Comparison of ENCODE assay signal across 8 mouse cellular contexts in genomic region chr10:59323100-59323487, GRCm38 (mm10). TPM values are rescaled to one million over a fixed set of nuclear protein-coding genes. Genes with fewer than 3 reads are reported as not detected.
DNase-seq lines count a peak whose midpoint lies in the region; ATAC-seq lines count a peak whose summit lies in the region.

TSS of gene P4ha1 (plus strand) at chr10:59323296.

- peak within 1 kb of the TSS; percentile 74 for H3K4me3 ChIP-seq in intestine, embryonic 14.5 days (ENCODE audit: low read depth, low read length)

- peak; percentile 99 for ATAC-seq in intestine, embryonic 14.5 days (replicated peaks; ENCODE audit: low FRiP score, low TSS enrichment, low read depth)

- peak within 1 kb of the TSS; percentile 88 for H3K4me2 ChIP-seq in intestine, embryonic 14.5 days (ENCODE audit: low read length)

- peak within 1 kb of the TSS; percentile 93 for H3K27ac ChIP-seq in intestine, embryonic 14.5 days (ENCODE audit: low read depth)

- peak within 1 kb of the TSS; percentile 77 for H3K9ac ChIP-seq in intestine, embryonic 14.5 days (ENCODE audit: low read length)

- no peaks in the 10 kb centered on the region for H3K27me3 ChIP-seq in intestine, embryonic 14.5 days (replicated peaks; ENCODE audit: control insufficient read depth, insufficient read depth, low read length)

- H3K36me3 ChIP-seq in intestine, embryonic 14.5 days (ENCODE audit: control insufficient read depth, insufficient read depth, low read length), result no peaks in the 10 kb centered on the region

- 0% methylated on average over 37 of the region's 39 CpGs for WGBS in intestine, embryonic 14.5 days

- intact Hi-C loops in left cerebral cortex, postnatal 14 days (cut with DNase I), result no loop called here

- H3K9me3 ChIP-seq in intestine, embryonic 14.5 days (ENCODE audit: control insufficient read depth, low read length), result no peaks in the 10 kb centered on the region

- H3K4me1 ChIP-seq in intestine, embryonic 14.5 days (replicated peaks; ENCODE audit: control insufficient read depth, insufficient read depth, low read length), result peaks cover 16% of the 10 kb centered on the region

- DNase-seq in adrenal gland, adult (ENCODE audit: inconsistent age in 2 of 2, low spot score in 1 of 2), result peak; percentile 100
- peak; percentile 98 for DNase-seq in embryo, embryonic 10.5 days (ENCODE audit: low spot score)
- DNase-seq in gastrocnemius, postnatal 25 days, result peak; percentile 100
- peak; percentile 99 for DNase-seq in intestine, embryonic 14.5 days (ENCODE audit: low spot score)
- DNase-seq in left cerebral cortex, postnatal 14 days (ENCODE audit: low spot score in 2 of 2), result peak; percentile 99 to 100
- DNase-seq in mesoderm, embryonic 11.5 days (ENCODE audit: low read depth, low spot score), result peak; percentile 99
- DNase-seq in right cerebral cortex, postnatal 36 days (ENCODE audit: low spot score in 2 of 2), result peak; percentile 99
- peak; percentile 98 for DNase-seq in yolk sac, embryonic 10.5 days (ENCODE audit: low spot score)

RNA-seq across cellular contexts. Expression of gene P4ha1, which starts in this region (rescaled TPM):
- total RNA-seq in gastrocnemius, postnatal 25 days (2021), result 10 to 100 TPM; 26.2 to 27.3 TPM
- 65.2 and 70.5 TPM in 2 replicates for polyA plus RNA-seq in intestine, embryonic 14.5 days (2014; fragmentation: Nextera tagmentation; extraction: Ambion mirVana)
- 10 to 100 TPM; 33.9 to 37.1 TPM for total RNA-seq in left cerebral cortex, postnatal 14 days (2021)

Comparison
In these comparisons a context has a peak if more than half of its experiments do, and no peak if none do; other contexts are left out.
1. Peak in every context shown above with its lines: DNase-seq, ATAC-seq, H3K4me3 ChIP-seq and H3K27ac ChIP-seq.